10 mouse cellular contexts compared by ENCODE assay signal in the genomic region with DNA sequence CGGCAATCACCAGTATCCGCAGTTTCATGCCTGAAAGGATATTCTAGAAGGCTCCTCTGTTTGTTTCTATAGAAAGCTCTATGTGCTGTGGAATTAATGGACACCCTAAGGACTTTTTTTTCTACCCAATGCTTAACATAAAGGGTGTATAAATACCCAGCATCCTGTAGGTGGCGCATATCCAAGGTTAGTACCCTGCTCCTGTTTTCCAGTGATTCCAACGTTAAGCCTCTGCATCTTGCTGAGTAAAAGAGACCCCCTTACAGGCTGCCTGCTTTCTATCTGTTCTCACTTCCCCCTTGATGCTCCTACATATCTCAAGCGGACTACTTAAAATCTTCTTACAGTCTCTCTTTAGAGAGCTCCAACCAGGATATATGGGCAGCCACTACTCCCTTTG.
DNase-seq lines count a peak whose midpoint lies in the region; TF ChIP-seq lines count a peak whose summit lies in the region.
"Had no signal": no experiment of that assay in that cellular context is flagged by ENCODE, and none has a peak within 500 bp of the region (broad histone marks: within the 10 kb centered on the region; RNA-seq: fewer than 3 reads in every experiment).

No protein-coding gene starts in this region.

- 26% methylated on average over 5 of the region's 5 CpGs for WGBS in embryonic facial prominence, embryonic 10.5 days

- no peak for DNase-seq in left cerebral cortex, adult 2 months (ENCODE audit: extremely low spot score in 1 of 2, low spot score in 2 of 2)
- DNase-seq in left cerebral cortex, adult 11 months (ENCODE audit: low spot score), result no peak
- DNase-seq in embryonic facial prominence, embryonic 10.5 days (ENCODE audit: low spot score), result peak; percentile 44
- DNase-seq in left cerebral cortex, postnatal 14 days (ENCODE audit: low spot score in 2 of 2), result peak; percentile 25 to 38
- DNase-seq in retina, postnatal 7 days (ENCODE audit: low read depth, low spot score), result peak; percentile 17
- no peak for DNase-seq in heart, postnatal 36 days
- DNase-seq in urinary bladder, adult 2 months (ENCODE audit: low spot score), result no peak
- no peak for DNase-seq in natural killer cell, adult 2 months (ENCODE audit: low spot score in 2 of 2)
- DNase-seq: kidney, adult 8-10 months; lung, postnatal 14 days had no signal

- no peak overlapping the region for H3K27ac ChIP-seq in left cerebral cortex, adult 2 months
- H3K27ac ChIP-seq in embryonic facial prominence, embryonic 10.5 days (replicated peaks), result no peak overlapping the region

- no peaks in the 10 kb centered on the region for H3K36me3 ChIP-seq in embryonic facial prominence, embryonic 10.5 days (replicated peaks)

- no peak overlapping the region for H3K4me3 ChIP-seq in left cerebral cortex, adult 2 months
- no peak overlapping the region for H3K4me3 ChIP-seq in embryonic facial prominence, embryonic 10.5 days

- no peaks in the 10 kb centered on the region; the same call in 1 of the 2 replicates for H3K4me1 ChIP-seq in embryonic facial prominence, embryonic 10.5 days

- intact Hi-C loops in left cerebral cortex, adult 2 months (cut with DNase I), result no loop called here
- intact Hi-C loops in left cerebral cortex, postnatal 14 days (cut with DNase I), result no loop called here
- intact Hi-C loops in heart, postnatal 36 days (cut with DNase I), result no loop called here

- H3K9me3 ChIP-seq in embryonic facial prominence, embryonic 10.5 days, result no peaks in the 10 kb centered on the region

- peak; percentile 54 for TF ChIP-seq CTCF in left cerebral cortex, adult 2 months (IDR thresholded peaks at IDR 0.05)

- H3K27me3 ChIP-seq in embryonic facial prominence, embryonic 10.5 days (replicated peaks; ENCODE audit: low read depth, poor library complexity, severe bottlenecking), result no peaks in the 10 kb centered on the region

Comparison
In these comparisons a context has a peak if more than half of its experiments do, and no peak if none do; other contexts are left out.
1. DNase-seq: peak in embryonic facial prominence, embryonic 10.5 days (single experiment), left cerebral cortex, postnatal 14 days (2 of 2) and retina, postnatal 7 days (single experiment); none in left cerebral cortex, adult 2 months (0 of 2), left cerebral cortex, adult 11 months (single experiment), heart, postnatal 36 days (0 of 2), urinary bladder, adult 2 months (single experiment) and natural killer cell, adult 2 months (0 of 2).